Mouse (Mus musculus) hindbrain, embryonic 12.5 days (tissue): ENCODE results near the gene Gpr83. TPM values are rescaled to one million over a fixed set of nuclear protein-coding genes. Genes with fewer than 3 reads are reported as not detected.

Experiments used
- ATAC-seq: fragments of 200-750 bp; cut with Nextera tagmentation; 2 replicates; pipeline ENCODE4 v1.8.0; 2017; ENCODE audit warnings: moderate TSS enrichment; ENCODE audit not compliant: low FRiP score
- H3K27ac ChIP-seq: fragments of 300-500 bp; sonication (generic); 2 replicates; pipeline ENCODE4 v1.5.1; 2016; ENCODE audit warnings: mild to moderate bottlenecking
- H3K27me3 ChIP-seq: fragments of 300-500 bp; sonication (generic); 2 replicates; pipeline ENCODE4 v1.6.1; 2016; ENCODE audit warnings: mild to moderate bottlenecking
- H3K36me3 ChIP-seq: fragments of 300-500 bp; sonication (generic); 2 replicates; pipeline ENCODE4 v1.6.1; 2016; ENCODE audit warnings: mild to moderate bottlenecking
- H3K4me1 ChIP-seq: fragments of 300-500 bp; sonication (generic); 2 replicates; pipeline ENCODE4 v1.6.1; 2016
- H3K4me2 ChIP-seq: fragments of 300-500 bp; sonication (generic); replicated peaks from 2 replicates; pipeline ENCODE4 v1.6.1; 2016; ENCODE audit warnings: mild to moderate bottlenecking
- H3K4me3 ChIP-seq: fragments of 300-500 bp; sonication (generic); 2 replicates; pipeline ENCODE4 v1.5.1; 2016; ENCODE audit warnings: mild to moderate bottlenecking
- H3K9ac ChIP-seq: fragments of 300-500 bp; sonication (generic); 2 replicates; pipeline ENCODE4 v1.6.1; 2016; ENCODE audit warnings: mild to moderate bottlenecking, moderate library complexity
- H3K9me3 ChIP-seq: fragments of 300-500 bp; sonication (generic); replicated peaks from 2 replicates; pipeline ENCODE4 v1.6.1; 2016; ENCODE audit warnings: mild to moderate bottlenecking
- whole genome bisulfite sequencing: fragments of 180-500 bp; shearing (Covaris S2); methylation state at CpG from one replicate; pipeline ENCODE4 v1.1.7; 2016; 5-methylcytosine and 5-hydroxymethylcytosine counted together
- polyA plus RNA-seq: library from polyadenylated mRNA; unstranded; fragments of >200 nt; fragmentation: Nextera tagmentation; extraction: Ambion mirVana; gene quantifications from 2 replicates; pipeline ENCODE4 v1.2.1, GENCODE M21; 2016

Gpr83 gene
- polyA plus RNA-seq, 1 experiment from 2014 or later = 1.7 TPM

DNA sequence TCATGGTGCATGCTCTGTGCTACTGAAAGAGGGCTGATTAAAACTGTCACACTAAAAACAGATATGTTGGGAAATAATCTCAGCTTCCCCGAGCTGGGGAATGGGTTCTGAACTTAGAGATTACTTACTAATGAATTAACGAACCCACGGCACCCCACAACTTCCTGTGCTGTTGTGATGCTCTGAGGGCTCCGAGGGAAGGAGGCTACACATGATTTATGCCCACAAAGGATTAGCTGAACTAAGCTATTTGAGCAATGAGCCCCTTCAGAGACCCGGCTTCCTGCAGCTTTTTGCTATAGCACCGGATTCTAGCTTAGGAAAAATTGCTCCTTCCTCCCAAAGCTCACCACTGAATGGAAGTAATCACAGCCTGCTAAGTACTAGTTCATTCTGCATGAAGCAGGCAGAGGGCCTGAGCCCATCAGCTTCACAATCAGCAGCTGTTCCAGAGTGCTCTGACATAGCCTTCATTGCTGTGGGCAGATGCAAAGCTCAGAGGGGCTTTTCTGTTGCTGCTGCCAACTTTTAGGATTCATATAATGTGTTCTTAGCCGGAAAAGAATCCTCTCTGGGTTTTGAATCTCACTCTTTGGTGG lies 35.3 kb downstream of the Gpr83 start:
- WGBS = 85% methylated on average over 7 of the region's 7 CpGs
- Histone ChIP-seq H3K4me1 (peaks cover 7% of the 10 kb centered on the region), H3K36me3 (no peaks in the 10 kb centered on the region), H3K4me3 (no peak overlapping the region), H3K4me2 (no peak overlapping the region), H3K9me3 (no peaks in the 10 kb centered on the region), H3K27ac (no peak overlapping the region), H3K27me3 (no peaks in the 10 kb centered on the region), H3K9ac (no peak overlapping the region)
- no peak for ATAC-seq

DNA sequence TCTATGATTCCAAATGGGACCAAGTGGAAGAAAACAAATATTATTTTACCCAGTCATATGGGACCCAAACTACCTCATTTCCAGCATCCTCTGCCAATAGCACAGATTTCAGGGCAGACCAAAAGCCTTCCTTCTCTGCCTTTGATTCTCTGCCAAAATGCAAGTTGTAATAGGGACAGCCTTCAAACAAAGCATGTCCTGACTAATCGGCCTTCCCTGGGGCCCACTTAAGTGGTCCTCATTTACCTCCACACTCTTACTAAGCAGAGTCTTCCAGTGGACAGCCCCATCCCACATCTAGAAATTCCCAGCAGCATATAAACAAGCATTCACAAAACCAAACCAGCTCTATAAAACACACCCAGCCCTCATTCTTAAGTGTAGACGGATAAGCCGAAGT lies 37.1 kb downstream of the Gpr83 start:
- no peak overlapping the region for H3K4me3 ChIP-seq
- H3K4me2 ChIP-seq = no peak overlapping the region
- no peaks in the 10 kb centered on the region for H3K36me3 ChIP-seq
- H3K9me3 ChIP-seq = no peaks in the 10 kb centered on the region
- H3K27ac ChIP-seq = no peak overlapping the region
- no peaks in the 10 kb centered on the region for H3K4me1 ChIP-seq
- H3K9ac ChIP-seq = no peak overlapping the region
- ATAC-seq = no peak
- WGBS = 88% methylated on average over 3 of the region's 3 CpGs
- H3K27me3 ChIP-seq = no peaks in the 10 kb centered on the region

DNA sequence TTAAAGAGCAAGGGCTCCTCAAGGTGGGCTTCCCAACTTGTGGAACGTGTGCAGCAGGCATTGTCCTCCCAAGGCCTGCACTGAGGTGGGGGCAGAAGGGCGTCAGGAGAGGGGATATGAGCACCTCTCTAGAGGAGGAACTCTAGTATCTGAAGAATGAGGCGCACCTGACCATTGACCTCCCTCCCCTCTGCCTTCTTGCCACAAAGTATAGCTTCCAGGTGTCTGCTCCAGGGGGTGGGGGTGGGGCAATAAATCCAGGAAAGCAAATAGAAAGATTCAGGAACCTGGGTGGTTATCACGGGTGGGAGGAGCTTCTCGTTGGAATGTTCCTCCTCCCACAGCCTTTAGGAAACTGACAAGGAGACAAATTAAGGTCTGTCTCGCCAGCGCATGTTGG lies 41.7 kb downstream of the Gpr83 start:
- H3K4me3 ChIP-seq = no peak overlapping the region
- H3K36me3 ChIP-seq = no peaks in the 10 kb centered on the region
- H3K27me3 ChIP-seq = peaks cover 3% of the 10 kb centered on the region; the same call in 1 of the 2 replicates
- ATAC-seq = no peak
- H3K27ac ChIP-seq = no peak overlapping the region
- H3K9me3 ChIP-seq = no peaks in the 10 kb centered on the region
- H3K4me2 ChIP-seq = no peak overlapping the region
- peaks cover 21% of the 10 kb centered on the region for H3K4me1 ChIP-seq
- H3K9ac ChIP-seq = no peak overlapping the region
- WGBS = 69% methylated on average over 7 of the region's 7 CpGs

DNA sequence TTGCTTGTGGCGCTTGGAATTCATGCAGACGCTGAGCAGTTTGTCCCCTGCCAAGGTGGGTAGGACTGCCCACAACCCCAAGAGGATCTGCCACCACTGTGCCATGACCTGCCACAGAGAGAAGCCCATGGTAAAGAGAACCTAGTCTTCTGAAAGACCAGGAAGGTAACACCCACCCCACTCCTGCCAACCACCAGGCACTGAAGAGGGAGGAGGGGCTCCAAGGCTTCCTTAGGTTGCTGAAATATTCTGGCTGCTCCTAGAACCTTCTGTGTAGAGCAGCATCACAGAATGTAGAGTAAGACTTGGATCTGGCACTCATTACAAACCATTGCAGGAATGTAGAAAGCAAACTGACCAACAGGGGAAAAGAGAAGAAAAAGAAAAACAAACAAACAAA lies 42.4 kb downstream of the Gpr83 start:
- H3K4me2 ChIP-seq = no peak overlapping the region
- H3K4me1 ChIP-seq = peaks cover 21% of the 10 kb centered on the region
- no peaks in the 10 kb centered on the region for H3K36me3 ChIP-seq
- no peak overlapping the region for H3K4me3 ChIP-seq
- no peaks in the 10 kb centered on the region for H3K9me3 ChIP-seq
- WGBS = 98% methylated on average over 2 of the region's 2 CpGs
- ATAC-seq = no peak
- peaks cover 3% of the 10 kb centered on the region; the same call in 1 of the 2 replicates for H3K27me3 ChIP-seq
- no peak overlapping the region for H3K9ac ChIP-seq
- no peak overlapping the region for H3K27ac ChIP-seq

DNA sequence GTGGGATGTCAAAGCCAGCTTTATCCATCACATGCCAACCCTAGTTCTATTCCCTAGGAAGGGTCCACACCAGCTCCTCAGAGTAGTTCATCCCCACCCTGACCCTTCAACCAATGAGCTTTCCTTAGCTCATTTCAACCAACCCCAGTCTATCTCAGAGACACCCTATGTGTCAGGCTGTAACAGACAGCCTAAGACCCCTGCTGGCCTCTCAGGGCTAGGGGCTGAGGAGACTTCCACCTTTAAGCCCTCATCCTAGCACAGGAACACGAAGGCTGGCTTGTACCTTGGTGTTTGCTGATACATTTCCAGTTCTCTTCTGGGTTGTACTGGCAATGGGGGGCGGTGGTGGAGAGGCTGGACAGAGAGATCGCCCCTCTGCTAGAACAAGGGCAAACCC lies 43.0 kb downstream of the Gpr83 start:
- no peaks in the 10 kb centered on the region for H3K9me3 ChIP-seq
- no peak for ATAC-seq
- H3K4me2 ChIP-seq = no peak overlapping the region
- no peak overlapping the region for H3K4me3 ChIP-seq
- 96% methylated on average over 3 of the region's 3 CpGs for WGBS
- no peak overlapping the region for H3K27ac ChIP-seq
- no peak overlapping the region for H3K9ac ChIP-seq
- H3K4me1 ChIP-seq = peaks cover 21% of the 10 kb centered on the region
- peaks cover 3% of the 10 kb centered on the region; the same call in 1 of the 2 replicates for H3K27me3 ChIP-seq
- no peaks in the 10 kb centered on the region for H3K36me3 ChIP-seq

DNA sequence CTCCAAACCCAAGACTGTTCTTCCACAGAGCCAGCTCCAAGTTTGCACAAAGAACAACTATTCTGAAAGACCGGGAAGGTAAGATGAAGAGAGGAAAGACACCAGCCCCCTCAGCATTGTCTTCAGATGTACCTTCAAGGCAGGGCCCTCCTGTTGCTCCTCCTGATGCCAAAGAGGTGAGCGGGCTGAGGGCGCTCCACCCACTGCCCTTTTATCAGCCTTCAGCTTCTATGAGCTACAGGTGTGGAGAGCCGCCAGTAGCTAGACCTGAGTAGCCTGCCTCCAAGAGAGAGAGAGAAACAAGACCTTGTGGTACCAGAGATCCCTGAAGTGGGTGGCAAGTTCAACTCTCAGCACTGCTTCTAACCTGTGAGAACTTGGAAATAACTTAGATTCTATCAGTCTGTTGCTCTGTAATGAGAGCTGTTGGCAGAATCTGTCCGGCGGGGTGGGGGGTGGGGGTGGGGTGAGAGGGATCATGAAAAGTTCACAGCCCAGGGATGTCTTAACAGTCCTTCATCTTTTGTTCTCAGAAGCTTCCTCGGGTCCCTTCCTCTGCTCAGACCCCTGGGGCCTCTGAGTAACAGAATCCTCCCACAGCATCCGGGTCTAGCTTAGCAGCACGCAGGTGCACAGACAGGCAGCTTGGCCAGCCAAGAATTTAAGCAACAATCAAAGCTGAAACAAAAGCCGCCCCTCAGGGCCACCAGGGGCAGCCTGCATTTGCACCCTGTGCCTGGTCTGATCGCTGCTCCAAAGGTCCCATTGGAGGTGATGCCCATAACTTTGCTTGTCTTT lies 43.8 kb downstream of the Gpr83 start, which contains the start of gene Izumo1r:
TSS of gene Izumo1r (minus strand) at position 369 of the 798 bp plus-strand sequence.
- Histone ChIP-seq H3K4me1 (peaks cover 21% of the 10 kb centered on the region), H3K9me3 (no peaks in the 10 kb centered on the region), H3K27me3 (peaks cover 3% of the 10 kb centered on the region; the same call in 1 of the 2 replicates), H3K27ac (no peak within 1 kb of the TSS), H3K9ac (no peak within 1 kb of the TSS), H3K36me3 (no peaks in the 10 kb centered on the region), H3K4me3 (no peak within 1 kb of the TSS), H3K4me2 (no peak within 1 kb of the TSS)
- 29% methylated on average over 11 of the region's 11 CpGs for WGBS
- ATAC-seq = peak; percentile 35; the same call in 1 of the 2 replicates

DNA sequence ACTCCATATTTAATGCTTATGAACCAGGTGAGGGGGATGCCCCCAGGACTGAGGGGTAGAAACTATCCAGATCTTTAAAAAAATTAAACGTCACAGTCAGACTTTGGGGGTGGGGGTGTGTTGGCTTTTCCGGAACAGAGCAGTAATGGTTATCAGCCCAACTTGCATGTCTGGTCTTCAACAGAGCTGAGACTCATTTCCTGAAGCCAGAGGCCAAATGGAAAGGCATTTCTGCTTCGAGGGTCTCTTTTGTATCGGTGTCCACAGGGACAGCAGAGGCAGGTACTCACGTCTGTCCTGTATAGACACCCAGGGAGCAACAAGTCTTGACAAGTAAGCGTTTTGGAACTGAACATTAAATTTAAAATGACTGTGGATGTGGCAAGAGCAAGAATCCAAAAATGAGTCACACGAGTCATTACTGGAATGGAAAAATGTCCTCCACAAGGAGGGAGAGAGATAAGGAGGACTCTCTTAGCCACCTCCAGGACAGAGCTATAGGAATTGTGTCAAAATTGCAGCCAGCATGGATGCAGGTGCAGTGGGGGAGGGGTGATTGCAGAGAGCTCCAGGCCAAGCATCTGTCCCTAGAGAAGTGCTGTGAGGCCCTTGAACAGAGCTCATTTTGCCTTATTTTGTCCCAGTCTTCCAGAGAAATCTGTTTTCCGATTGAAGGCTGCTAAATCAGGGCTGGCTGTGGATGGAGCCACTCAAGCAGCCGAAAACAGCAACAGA lies 44.9 kb downstream of the Gpr83 start:
- 52% methylated on average over 9 of the region's 9 CpGs for WGBS
- Histone ChIP-seq H3K4me3 (no peak overlapping the region), H3K4me2 (no peak overlapping the region), H3K27ac (no peak overlapping the region), H3K4me1 (peaks cover 22% of the 10 kb centered on the region), H3K36me3 (no peaks in the 10 kb centered on the region), H3K9me3 (no peaks in the 10 kb centered on the region), H3K9ac (no peak overlapping the region), H3K27me3 (peaks cover 3% of the 10 kb centered on the region; the same call in 1 of the 2 replicates)
- ATAC-seq = 0 out of 2 replicates have a peak, but pooled peaks have one; percentile 18

DNA sequence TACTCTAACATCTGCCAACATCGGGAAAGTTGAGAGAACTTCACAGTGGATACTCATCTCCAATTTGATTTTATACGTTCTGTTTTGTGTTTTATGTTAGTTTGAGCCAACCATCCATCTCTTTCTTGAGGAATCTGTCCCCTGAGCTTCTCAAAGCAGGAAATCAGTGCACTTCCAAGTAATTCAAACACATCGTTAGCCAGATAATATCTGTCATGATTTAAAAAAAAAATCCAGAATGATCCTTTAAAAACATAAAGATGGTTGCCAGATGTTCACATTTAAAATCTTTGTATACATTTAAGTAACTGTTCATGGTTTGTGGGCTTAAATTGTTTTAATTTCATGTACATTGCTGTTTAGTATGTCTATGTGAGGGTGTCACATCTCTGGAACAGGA lies 45.9 kb downstream of the Gpr83 start:
- Histone ChIP-seq H3K27me3 (peaks cover 3% of the 10 kb centered on the region; the same call in 1 of the 2 replicates), H3K4me2 (no peak overlapping the region), H3K4me3 (no peak overlapping the region), H3K36me3 (no peaks in the 10 kb centered on the region), H3K27ac (no peak overlapping the region), H3K9me3 (no peaks in the 10 kb centered on the region), H3K4me1 (peaks cover 25% of the 10 kb centered on the region), H3K9ac (no peak overlapping the region)
- ATAC-seq = no peak
- 72% methylated on average over 3 of the region's 3 CpGs for WGBS

DNA sequence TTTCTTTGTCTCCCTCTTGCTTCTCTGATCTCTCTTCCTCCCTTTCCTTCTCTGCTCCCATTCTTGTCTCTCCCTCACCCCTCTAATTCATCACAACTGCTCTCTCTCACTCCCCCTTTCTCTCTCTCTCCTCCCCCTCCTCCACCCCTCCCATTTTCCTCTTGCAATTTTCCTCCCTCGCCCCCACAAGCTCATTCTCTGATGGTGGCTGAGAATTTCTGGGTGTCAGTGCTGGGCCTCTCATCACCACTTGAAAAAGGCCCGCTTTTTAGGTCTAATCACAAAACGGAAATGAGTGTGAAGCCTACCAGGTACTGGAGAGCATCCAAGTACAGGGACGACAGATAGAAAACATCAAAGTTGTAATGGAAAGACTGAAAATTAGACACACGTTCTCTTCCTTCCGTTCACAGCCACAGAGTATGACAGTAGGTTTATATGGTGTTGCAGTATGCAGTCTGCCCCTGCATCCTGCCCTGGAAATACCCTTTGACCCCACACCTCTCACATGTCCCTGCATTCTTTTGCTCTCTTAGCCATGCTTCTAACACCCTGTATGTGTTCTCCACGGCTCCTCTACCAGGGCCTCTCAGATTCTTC lies 47.9 kb downstream of the Gpr83 start:
- no peak overlapping the region for H3K4me2 ChIP-seq
- no peak for ATAC-seq
- H3K27me3 ChIP-seq = peaks cover 3% of the 10 kb centered on the region; the same call in 1 of the 2 replicates
- H3K4me3 ChIP-seq = no peak overlapping the region
- no peak overlapping the region for H3K9ac ChIP-seq
- no peaks in the 10 kb centered on the region for H3K36me3 ChIP-seq
- no peak overlapping the region for H3K27ac ChIP-seq
- peaks cover 25% of the 10 kb centered on the region for H3K4me1 ChIP-seq
- no peaks in the 10 kb centered on the region for H3K9me3 ChIP-seq
- 68% methylated on average over 7 of the region's 7 CpGs for WGBS

DNA sequence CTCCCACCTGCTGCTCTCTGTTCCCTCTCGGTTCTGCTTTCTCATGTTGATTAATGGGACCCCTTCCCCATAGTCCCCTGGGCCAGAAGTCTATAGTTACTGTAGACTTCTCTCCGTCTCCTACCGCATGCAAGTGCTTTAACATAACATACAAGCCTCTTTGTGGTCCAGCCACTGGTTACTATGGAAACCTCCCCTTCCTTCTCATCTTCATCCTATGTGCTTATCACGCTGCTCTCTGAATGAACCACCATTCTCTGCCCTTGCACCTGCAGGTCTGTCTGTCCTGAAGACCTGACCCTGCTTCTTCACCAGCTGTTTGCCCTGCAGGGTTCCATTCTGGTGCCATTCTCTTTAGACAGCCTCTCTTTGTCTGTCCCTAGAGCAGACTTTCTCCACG lies 50.0 kb downstream of the Gpr83 start:
- WGBS = 16% methylated on average over 5 of the region's 5 CpGs
- H3K4me2 ChIP-seq = no peak overlapping the region
- H3K27me3 ChIP-seq = no peaks in the 10 kb centered on the region
- H3K4me3 ChIP-seq = no peak overlapping the region
- H3K9ac ChIP-seq = no peak overlapping the region
- H3K9me3 ChIP-seq = no peaks in the 10 kb centered on the region
- H3K36me3 ChIP-seq = no peaks in the 10 kb centered on the region
- peaks cover 11% of the 10 kb centered on the region for H3K4me1 ChIP-seq
- no peak overlapping the region for H3K27ac ChIP-seq
- ATAC-seq = peak; percentile 58

GRCm38 (mm10) chr9:14912037-14912436 lies 52.0 kb downstream of the Gpr83 start:
- Histone ChIP-seq H3K27ac (no peak overlapping the region), H3K4me2 (no peak overlapping the region), H3K4me1 (peaks cover 4% of the 10 kb centered on the region; the same call in 1 of the 2 replicates), H3K36me3 (no peaks in the 10 kb centered on the region), H3K4me3 (no peak overlapping the region), H3K9ac (no peak overlapping the region), H3K27me3 (no peaks in the 10 kb centered on the region), H3K9me3 (no peaks in the 10 kb centered on the region)
- WGBS = 90% methylated on average over 2 of the region's 2 CpGs
- ATAC-seq = no peak

- H3K4me3 ChIP-seq = no peak overlapping the region
- no peaks in the 10 kb centered on the region for H3K36me3 ChIP-seq
- H3K9ac ChIP-seq = no peak overlapping the region
- H3K9me3 ChIP-seq = no peaks in the 10 kb centered on the region
- WGBS = 91% methylated on average over 2 of the region's 2 CpGs
- H3K4me2 ChIP-seq = no peak overlapping the region
- H3K27ac ChIP-seq = no peak overlapping the region
- H3K4me1 ChIP-seq = no peaks in the 10 kb centered on the region
- no peak for ATAC-seq
- H3K27me3 ChIP-seq = no peaks in the 10 kb centered on the region
These were observed 57.7 kb downstream of the Gpr83 start for GRCm38 (mm10) chr9:14917661-14918060.
